Mouse (Mus musculus): ENCODE measurements at regions not wholly inside any gene's neighbourhood (a gene's known extent, or its start where the extent isn't known, plus 50 kb on each side); places are given as distances from the start of the nearest gene placed in this dataset.
A peak's percentile ranks its signal among the peaks of the same experiment; 100 is the strongest.

GRCm38 (mm10) chr2:54033277-54033676, 52.1 kb downstream of the Rprm start:
- Histone ChIP-seq H3K9me3 (replicated peaks) (no peaks in the 10 kb centered on the region), H3K27me3 (no peaks in the 10 kb centered on the region), H3K36me3 (no peaks in the 10 kb centered on the region), H3K4me1 (no peaks in the 10 kb centered on the region), H3K4me2 (no peak overlapping the region), H3K27ac (no peak overlapping the region), H3K4me3 (replicated peaks) (no peak overlapping the region), H3K9ac (no peak overlapping the region)
- 76% methylated on average over 4 of the region's 4 CpGs for WGBS
- ATAC-seq (replicated peaks; ENCODE audit: low FRiP score), result no peak

GRCm38 (mm10) chr2:54028851-54029250, 56.5 kb downstream of the Rprm start:
- no peak for ATAC-seq (replicated peaks; ENCODE audit: low FRiP score)
- Histone ChIP-seq H3K9ac (no peak overlapping the region), H3K9me3 (replicated peaks) (no peaks in the 10 kb centered on the region), H3K4me2 (no peak overlapping the region), H3K27ac (no peak overlapping the region), H3K27me3 (no peaks in the 10 kb centered on the region), H3K4me3 (replicated peaks) (no peak overlapping the region), H3K4me1 (no peaks in the 10 kb centered on the region), H3K36me3 (no peaks in the 10 kb centered on the region)
- 88% methylated on average over 2 of the region's 2 CpGs for WGBS

DNA sequence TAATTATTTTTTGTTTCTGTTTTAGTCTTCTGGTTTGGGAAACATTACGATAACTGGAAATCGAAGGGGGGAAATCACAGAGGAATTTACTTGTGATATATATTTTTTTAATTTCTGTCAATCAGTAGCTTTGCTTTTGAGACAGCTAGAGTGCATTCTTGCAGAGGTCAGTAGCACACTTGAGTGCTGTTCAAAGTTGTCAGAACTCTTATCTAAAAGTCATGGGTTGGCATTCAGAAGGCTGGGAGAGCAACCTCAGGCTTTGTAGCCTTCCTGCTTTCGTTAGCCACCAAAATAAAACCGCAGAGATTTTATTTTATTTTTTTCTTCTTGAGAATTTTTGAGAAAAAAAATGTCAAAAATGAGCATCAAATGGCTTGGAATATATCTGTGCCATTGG, 62.6 kb downstream of the Rprm start:
- Histone ChIP-seq H3K27ac (no peak overlapping the region), H3K4me2 (no peak overlapping the region), H3K9me3 (replicated peaks) (no peaks in the 10 kb centered on the region), H3K36me3 (no peaks in the 10 kb centered on the region), H3K9ac (no peak overlapping the region), H3K4me1 (no peaks in the 10 kb centered on the region), H3K4me3 (replicated peaks) (no peak overlapping the region), H3K27me3 (no peaks in the 10 kb centered on the region)
- no peak for ATAC-seq (replicated peaks; ENCODE audit: low FRiP score)
- WGBS, result 83% methylated on average over 4 of the region's 4 CpGs

- H3K4me2 ChIP-seq, result no peak overlapping the region
- H3K4me3 ChIP-seq (replicated peaks), result no peak overlapping the region
- ATAC-seq (replicated peaks; ENCODE audit: low FRiP score), result no peak
- no peak overlapping the region for H3K27ac ChIP-seq
- H3K9ac ChIP-seq, result no peak overlapping the region
- no peaks in the 10 kb centered on the region for H3K27me3 ChIP-seq
- no peaks in the 10 kb centered on the region for H3K9me3 ChIP-seq (replicated peaks)
- no peaks in the 10 kb centered on the region for H3K4me1 ChIP-seq
- WGBS, result 54% methylated on average over 2 of the region's 2 CpGs
- H3K36me3 ChIP-seq, result no peaks in the 10 kb centered on the region
Measured at GRCm38 (mm10) chr2:53990157-53990556, 95.2 kb downstream of the Rprm start.

- Histone ChIP-seq H3K4me3 (replicated peaks) (no peak overlapping the region), H3K27me3 (no peaks in the 10 kb centered on the region), H3K27ac (no peak overlapping the region), H3K4me1 (no peaks in the 10 kb centered on the region), H3K4me2 (no peak overlapping the region), H3K9me3 (replicated peaks) (no peaks in the 10 kb centered on the region), H3K36me3 (no peaks in the 10 kb centered on the region), H3K9ac (no peak overlapping the region)
- 79% methylated on average over 4 of the region's 4 CpGs for WGBS
- no peak for ATAC-seq (replicated peaks; ENCODE audit: low FRiP score)
Measured at GRCm38 (mm10) chr2:53975707-53976106, 109.6 kb downstream of the Rprm start.

DNA sequence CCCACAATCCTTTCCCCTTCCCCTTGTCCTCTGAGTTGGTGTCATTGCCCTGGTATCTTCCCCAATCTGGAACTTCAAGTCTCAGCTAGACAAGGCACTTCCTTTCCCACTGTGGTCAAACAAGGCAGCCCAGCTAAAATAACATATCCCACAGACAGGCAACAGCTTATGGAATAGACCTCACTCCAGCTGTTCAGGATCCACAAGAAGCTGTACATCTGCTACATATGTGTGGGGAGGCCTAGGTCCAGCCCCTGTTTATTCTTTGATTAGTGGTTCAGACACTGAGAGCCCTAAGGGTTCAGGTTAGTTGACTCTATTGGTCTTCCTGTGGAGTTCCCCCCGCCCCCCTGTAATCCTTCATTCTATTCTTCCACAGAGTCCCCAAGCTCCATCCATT, 124.9 kb downstream of the Rprm start:
- Histone ChIP-seq H3K36me3 (no peaks in the 10 kb centered on the region), H3K4me2 (no peak overlapping the region), H3K27ac (no peak overlapping the region), H3K27me3 (no peaks in the 10 kb centered on the region), H3K9ac (no peak overlapping the region), H3K4me1 (no peaks in the 10 kb centered on the region), H3K4me3 (replicated peaks) (no peak overlapping the region), H3K9me3 (replicated peaks) (no peaks in the 10 kb centered on the region)
- 62% methylated on average over 1 of the region's 1 CpGs for WGBS
- peak; percentile 73; the same call in 1 of the 2 replicates for ATAC-seq (replicated peaks; ENCODE audit: low FRiP score)

- no peaks in the 10 kb centered on the region for H3K9me3 ChIP-seq (replicated peaks)
- no peak overlapping the region for H3K27ac ChIP-seq
- H3K9ac ChIP-seq, result no peak overlapping the region
- no peak for ATAC-seq (replicated peaks; ENCODE audit: low FRiP score)
- H3K4me1 ChIP-seq, result no peaks in the 10 kb centered on the region
- H3K27me3 ChIP-seq, result no peaks in the 10 kb centered on the region
- H3K36me3 ChIP-seq, result no peaks in the 10 kb centered on the region
- H3K4me2 ChIP-seq, result no peak overlapping the region
- 66% methylated on average over 2 of the region's 2 CpGs for WGBS
- no peak overlapping the region for H3K4me3 ChIP-seq (replicated peaks)
Measured at GRCm38 (mm10) chr2:53948237-53948636, 137.1 kb downstream of the Rprm start.

DNA sequence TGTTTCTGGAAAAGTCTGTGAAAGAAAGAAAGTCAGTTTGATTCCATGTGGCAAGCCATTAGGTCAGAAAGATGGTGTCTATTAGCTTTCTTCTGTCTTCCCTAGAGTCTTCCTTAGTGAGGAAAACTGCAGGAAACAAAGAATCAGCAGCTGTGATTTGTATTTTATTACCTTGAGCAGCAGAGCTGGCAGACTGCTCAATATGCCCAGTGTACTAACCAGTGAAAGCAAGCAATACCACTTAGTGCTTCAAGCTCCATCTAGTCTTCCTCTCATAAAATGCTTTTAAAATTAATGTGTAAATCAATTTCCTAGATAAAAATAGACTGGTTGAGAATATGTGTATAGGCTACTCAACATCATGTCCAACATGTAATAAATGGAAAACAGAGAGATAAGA, 137.8 kb downstream of the Rprm start:
- Histone ChIP-seq H3K9me3 (replicated peaks) (no peaks in the 10 kb centered on the region), H3K9ac (no peak overlapping the region), H3K36me3 (no peaks in the 10 kb centered on the region), H3K4me2 (no peak overlapping the region), H3K27ac (no peak overlapping the region), H3K4me3 (replicated peaks) (no peak overlapping the region), H3K27me3 (no peaks in the 10 kb centered on the region), H3K4me1 (no peaks in the 10 kb centered on the region)
- ATAC-seq (replicated peaks; ENCODE audit: low FRiP score), result no peak

DNA sequence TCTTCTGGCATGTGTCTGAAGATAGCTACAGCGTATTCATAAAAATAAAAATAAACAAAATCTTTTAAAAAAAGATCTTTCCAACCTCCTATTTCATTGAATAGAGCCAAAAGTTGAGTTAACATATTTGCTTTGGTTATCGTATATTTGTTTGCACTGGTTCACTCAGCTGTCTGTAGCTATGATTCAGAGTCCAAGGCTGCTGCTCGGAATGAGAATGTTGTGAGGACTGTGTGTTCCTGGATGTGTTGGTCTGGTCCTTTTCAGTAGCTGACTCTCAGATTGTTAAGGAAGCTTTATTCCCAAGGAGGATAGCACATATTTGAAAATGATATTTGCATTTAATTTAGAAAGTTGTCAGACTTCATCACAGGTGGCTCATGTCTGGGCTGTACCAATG, 173.5 kb downstream of the Rprm start:
- Histone ChIP-seq H3K27ac (no peak overlapping the region), H3K36me3 (no peaks in the 10 kb centered on the region), H3K9me3 (replicated peaks) (no peaks in the 10 kb centered on the region), H3K27me3 (no peaks in the 10 kb centered on the region), H3K4me3 (replicated peaks) (no peak overlapping the region), H3K4me2 (no peak overlapping the region), H3K9ac (no peak overlapping the region), H3K4me1 (no peaks in the 10 kb centered on the region)
- WGBS, result 88% methylated on average over 3 of the region's 3 CpGs
- no peak for ATAC-seq (replicated peaks; ENCODE audit: low FRiP score)

Data from kidney, embryonic 15.5 days (tissue).